Mouse (Mus musculus): ENCODE data around the gene Wrap53. TPM values are rescaled to one million over a fixed set of nuclear protein-coding genes. Genes with fewer than 3 reads are reported as not detected.
"Not testable (repeated sequence)": the region's sequence is repeated elsewhere in the genome, so short reads cannot be mapped to it uniquely, and the experiment has no call there.

Wrap53 gene
- total RNA-seq (2021) = 9.2 and 10.1 TPM in 2 replicates
- long read RNA-seq, experiment 1, transcript Wrap53-201 (10 exons, 1,891 nt) = major isoform, 13 of 17 reads
- long read RNA-seq, experiment 1, partial matches to known transcripts = 1 of 17 reads
- long read RNA-seq, experiment 1, other reads (novel, unspliced or antisense) = 3 of 17 reads
- long read RNA-seq, experiment 2, transcript Wrap53-201 (10 exons, 1,891 nt) = major isoform, 8 of 10 reads
- long read RNA-seq, experiment 2, partial matches to known transcripts = 0 of 10 reads
- long read RNA-seq, experiment 2, other reads (novel, unspliced or antisense) = 2 of 10 reads

GRCm38 (mm10) chr11:69580091-69580514 lies at the start of gene Wrap53, which contains the start of gene Trp53:
Gene Wrap53 (minus strand): TSS chr11:69580255.
Gene Trp53 (plus strand): TSS chr11:69580359.
- DNase-seq = peak; percentile 95

- no peak for DNase-seq
Observed at GRCm38 (mm10) chr11:69629802-69630201, 49.7 kb upstream of the Wrap53 start.

DNA sequence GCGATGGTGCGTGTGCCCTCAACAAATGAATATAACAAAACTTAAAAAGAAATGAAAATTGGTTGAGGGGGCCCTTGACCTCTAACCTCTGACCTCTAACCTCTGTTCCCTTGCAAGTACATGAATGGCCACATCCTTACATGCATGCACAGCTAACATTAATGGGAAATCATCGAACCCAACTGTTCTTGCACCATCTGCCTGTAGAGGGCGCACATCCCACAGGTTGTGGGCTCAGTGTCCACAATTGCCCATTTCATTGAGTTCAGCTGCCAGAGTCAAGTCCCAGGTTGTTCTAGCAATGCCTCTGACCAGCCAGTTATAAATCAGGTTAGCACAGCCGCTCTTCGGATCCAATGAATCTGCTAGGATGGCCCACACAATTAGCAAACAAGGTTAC lies 48.2 kb upstream of the Wrap53 start:
- peak; percentile 82 for DNase-seq

DNA sequence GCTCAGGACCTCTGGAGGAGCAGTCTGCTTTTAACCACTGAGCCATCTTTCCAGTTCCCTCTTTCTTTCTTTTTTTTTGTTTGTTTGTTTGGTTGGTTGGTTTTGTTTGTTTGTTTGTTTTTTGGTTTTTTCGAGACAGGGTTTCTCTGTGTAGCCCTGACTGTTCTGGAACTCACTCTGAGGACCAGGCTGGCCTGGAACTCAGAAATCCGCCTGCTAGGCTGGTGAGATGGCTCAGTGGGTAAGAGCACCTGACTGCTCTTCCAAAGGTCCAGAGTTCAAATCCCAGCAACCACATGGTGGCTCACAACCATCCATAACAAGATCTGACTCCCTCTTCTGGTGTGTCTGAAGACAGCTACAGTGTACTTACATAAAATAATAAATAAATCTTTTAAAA lies 44.3 kb upstream of the Wrap53 start:
- DNase-seq = not testable (repeated sequence)

GRCm38 (mm10) chr11:69623006-69623405 lies 43.0 kb upstream of the Wrap53 start:
- no peak for DNase-seq

- DNase-seq = peak; percentile 41
Observed at GRCm38 (mm10) chr11:69622406-69622805, 42.4 kb upstream of the Wrap53 start.

DNA sequence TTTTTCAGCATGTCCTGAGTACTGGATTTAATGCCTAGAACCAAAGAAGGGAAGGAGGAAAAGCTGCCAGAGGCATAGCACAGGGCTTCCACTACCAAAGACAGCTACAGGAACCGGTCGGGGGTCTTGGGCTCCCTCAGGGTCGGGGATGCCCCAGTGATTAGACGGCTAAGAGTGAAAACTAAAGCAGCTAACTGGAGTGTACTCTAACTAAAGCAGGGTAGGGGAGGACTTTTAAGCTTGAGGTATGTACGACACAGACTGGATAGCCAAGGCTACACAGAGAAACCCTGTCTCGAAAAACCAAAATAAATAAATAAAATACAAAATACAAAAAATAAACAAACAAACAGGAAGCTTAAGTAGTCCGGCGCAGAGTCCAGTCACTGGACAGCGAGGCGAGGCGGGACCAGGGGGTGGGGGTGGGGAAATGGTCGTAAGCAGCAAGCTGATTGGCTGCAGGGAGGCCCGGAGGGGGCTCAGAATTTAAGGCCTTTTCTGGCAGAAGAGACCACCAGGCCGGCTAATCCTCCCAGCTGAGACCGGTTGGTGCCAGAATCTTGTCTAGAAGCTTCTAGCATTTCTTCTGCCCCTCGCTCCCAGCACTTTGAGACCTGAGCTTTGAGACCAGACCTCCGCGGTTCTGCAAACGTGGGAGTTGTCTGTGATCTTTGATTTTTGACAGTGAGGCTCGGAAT lies 41.7 kb upstream of the Wrap53 start, which contains the start of gene Sat2:
Gene Sat2 (plus strand): TSS at position 454 of the 698 bp plus-strand sequence.
- DNase-seq = peak; percentile 81

DNA sequence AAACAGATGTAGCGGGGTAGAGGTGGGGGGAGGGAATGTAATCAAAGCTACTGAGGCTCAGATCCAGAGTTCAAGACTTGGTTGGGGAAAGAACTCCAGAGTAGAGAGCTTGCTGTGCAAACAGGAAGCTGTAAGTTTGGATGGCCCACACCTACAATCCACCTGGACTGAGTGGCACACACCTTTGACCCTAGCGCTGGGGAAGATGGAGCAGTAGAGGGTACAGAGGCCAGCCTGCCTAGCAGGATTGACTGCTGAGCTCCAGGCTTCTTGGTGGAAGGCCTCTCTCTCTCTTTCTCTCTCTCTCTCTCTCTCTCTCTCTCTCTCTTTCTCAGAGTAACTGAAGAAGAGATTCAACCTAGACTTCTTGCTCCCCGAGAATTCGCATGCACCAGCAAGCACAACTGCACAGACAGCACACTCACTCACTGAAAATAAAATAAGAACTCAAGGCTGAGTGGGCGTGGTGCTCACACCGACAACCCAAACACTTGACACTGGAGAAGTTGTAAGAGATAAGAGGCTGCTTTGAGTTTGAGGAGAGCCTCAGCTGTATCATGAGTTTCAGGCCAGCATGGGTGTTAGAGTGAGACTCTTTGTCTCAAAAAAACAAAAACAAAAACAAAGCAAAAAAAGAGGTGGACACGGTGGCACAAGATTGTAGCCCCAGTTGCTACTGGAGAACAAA lies 40.5 kb upstream of the Wrap53 start:
- DNase-seq = no peak

DNA sequence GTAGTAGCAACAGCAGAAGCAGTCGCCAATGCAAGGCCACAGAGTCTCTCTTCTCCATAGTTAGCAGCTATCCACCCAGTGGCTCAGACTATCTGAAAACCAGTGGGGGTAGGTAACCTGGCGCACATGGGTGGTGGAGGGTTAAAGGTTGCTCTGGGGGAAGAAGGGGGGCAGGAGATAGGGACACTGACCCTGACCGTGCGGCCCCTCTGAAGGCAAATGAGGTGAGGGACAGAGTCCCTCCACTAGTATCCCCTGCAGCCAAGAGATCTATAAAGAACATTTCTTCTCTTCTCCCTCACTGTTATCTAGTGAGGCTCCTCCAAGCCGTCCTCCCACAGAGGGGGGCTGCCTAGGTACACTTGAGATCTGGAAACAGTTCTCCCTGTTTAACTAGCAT lies 37.8 kb upstream of the Wrap53 start, which contains the start of gene Shbg:
Gene Shbg (minus strand): TSS at position 101 of the 400 bp plus-strand sequence.
- DNase-seq = no peak

- no peak for DNase-seq
Observed at GRCm38 (mm10) chr11:69616781-69617180, 36.7 kb upstream of the Wrap53 start.

- DNase-seq = not testable (repeated sequence)
Observed at GRCm38 (mm10) chr11:69614257-69614588, 34.2 kb upstream of the Wrap53 start.

- DNase-seq = peak; percentile 94
Observed at GRCm38 (mm10) chr11:69613553-69614256, 33.6 kb upstream of the Wrap53 start.

- DNase-seq = no peak
Observed at GRCm38 (mm10) chr11:69610899-69611298, 30.8 kb upstream of the Wrap53 start.

DNA sequence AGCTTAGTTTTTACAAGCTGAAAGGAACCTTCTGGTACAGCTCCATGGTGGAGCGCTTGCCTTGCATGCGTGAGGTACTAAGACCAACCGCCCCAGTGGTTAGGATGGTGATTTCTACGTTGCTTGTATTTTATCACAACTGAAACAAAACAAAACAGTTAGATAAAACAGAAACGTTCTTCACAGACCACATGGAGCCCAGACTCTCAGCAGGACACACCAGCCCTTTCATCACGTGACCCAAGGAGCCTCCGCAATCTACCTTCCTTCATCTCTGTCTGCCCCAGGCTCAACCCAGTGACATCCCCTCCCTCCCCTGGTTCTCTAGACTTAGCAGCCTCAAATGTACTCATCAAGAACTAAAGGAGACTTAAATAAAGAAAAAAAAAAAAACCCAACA lies 29.4 kb upstream of the Wrap53 start:
- no peak for DNase-seq

GRCm38 (mm10) chr11:69608525-69608924 lies 28.5 kb upstream of the Wrap53 start:
- no peak for DNase-seq

- DNase-seq = no peak
Observed at GRCm38 (mm10) chr11:69606832-69607231, 26.8 kb upstream of the Wrap53 start.

- no peak for DNase-seq
Observed at GRCm38 (mm10) chr11:69606491-69606795, 26.4 kb upstream of the Wrap53 start.

DNA sequence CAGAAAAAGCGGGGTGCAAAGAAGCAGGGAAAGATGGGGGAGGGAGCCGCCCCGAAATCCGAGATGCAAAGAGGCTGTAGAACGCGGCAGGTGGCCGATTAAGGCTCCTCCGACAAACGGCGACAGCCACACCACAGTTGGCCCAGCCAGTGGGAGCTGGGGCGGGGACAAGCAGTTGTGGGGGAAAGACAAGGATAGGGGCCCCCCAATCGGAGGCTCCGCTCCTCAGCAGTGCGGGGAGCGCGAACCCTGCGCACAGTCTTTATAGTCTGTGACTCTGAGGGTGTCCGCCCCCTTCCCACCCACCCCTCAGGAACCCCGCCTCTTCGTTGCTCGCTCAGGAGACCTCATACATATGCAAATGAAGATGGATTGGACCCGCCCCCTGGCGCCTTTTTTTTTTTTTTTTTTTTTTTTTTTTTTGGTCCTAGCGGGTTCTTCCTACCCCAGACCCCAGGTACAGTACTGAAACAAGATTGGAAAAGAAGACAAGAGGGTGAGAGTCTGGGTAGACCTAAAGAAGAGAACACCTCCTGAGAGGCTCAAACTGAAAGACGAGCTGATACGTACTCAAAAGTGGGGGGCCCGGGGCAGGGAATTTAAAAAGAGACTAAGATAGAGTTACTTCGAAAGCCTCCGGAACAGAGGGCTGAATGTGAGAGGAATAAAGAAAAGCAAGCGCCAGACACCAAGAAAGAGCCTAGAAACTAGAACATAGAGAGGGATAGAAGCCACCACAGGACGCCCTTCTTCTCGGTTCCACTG lies 25.9 kb upstream of the Wrap53 start, which contains the start of gene Atp1b2:
Gene Atp1b2 (minus strand): TSS at position 217 of the 765 bp plus-strand sequence.
- DNase-seq = peak; percentile 85

- peak; percentile 54 for DNase-seq
Observed at GRCm38 (mm10) chr11:69604795-69605664, 25.0 kb upstream of the Wrap53 start.

GRCm38 (mm10) chr11:69604347-69604746 lies 24.3 kb upstream of the Wrap53 start:
- DNase-seq = no peak

DNA sequence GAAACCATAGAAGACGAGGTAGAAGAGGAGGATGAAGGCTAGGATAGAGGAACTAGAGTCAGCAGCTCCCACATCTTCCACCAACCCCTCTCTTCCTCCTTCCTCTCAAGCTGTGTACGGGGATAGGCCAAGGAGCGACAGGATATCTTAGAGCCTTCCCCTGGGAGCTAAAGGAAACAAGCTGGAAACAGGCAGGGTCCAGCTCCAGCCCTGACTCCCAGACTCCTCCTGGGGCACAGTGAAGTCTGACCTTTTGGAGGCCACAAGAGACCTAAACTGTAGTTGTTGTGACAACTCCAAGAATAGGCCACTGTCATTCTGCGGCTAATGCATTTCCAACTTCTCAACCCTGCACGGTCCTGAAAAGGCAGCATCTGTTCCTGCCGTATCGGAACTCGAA lies 23.5 kb upstream of the Wrap53 start:
- DNase-seq = no peak

Measured in adrenal gland, postnatal 14 days (tissue).